Mouse (Mus musculus): Measurements from ENCODE around the gene Brd3os.

DNA sequence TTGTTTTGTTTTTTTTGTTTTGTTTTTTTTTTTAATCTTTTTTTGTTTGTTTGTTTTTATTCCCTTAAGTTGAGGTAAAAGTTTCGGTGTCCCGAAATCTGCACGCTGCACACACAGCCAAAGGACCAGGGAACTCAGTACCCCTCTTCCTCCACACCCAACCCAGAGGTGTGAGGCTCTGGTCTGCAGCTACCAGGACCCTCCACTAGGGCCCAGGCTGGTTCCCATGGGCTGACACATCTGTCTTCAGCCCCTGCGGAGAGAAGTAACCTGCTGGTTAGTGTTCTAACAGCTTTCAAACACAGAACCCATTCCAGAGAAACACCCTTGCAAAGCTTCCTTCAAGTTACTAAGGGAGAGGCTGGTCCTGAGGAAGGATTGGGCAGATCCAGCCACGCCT is 5.7 kb downstream of the Brd3os start:
- TF ChIP-seq CTCF (IDR thresholded peaks at IDR 0.05; ENCODE audit: low read depth) = peak; percentile 28
- TF ChIP-seq EP300 (IDR thresholded peaks at IDR 0.05; ENCODE audit: low read depth) = no peak
